ENCODE assay signal across 19 mouse cellular contexts in genomic region chr4:129139642-129140041, GRCm38 (mm10). TPM values are rescaled to one million over a fixed set of nuclear protein-coding genes. Genes with fewer than 3 reads are reported as not detected.
DNase-seq lines count a peak whose midpoint lies in the region; ATAC-seq and TF ChIP-seq lines count a peak whose summit lies in the region.
"Had no signal": no experiment of that assay in that cellular context is flagged by ENCODE, and none has a peak within 500 bp of the region (broad histone marks: within the 10 kb centered on the region; RNA-seq: fewer than 3 reads in every experiment).

No protein-coding gene starts in this region.

- no peak for TF ChIP-seq POLR2A in bone marrow, adult 2 months (IDR thresholded peaks at IDR 0.05; ENCODE audit: borderline replicate concordance, control insufficient read depth, low read depth, low read length)

- H3K9ac ChIP-seq in liver, embryonic 11.5 days (ENCODE audit: low read depth, low read length) = 0 out of 2 replicates have a peak overlapping the region, but pooled peaks have one; percentile 3
- H3K9ac ChIP-seq: heart, embryonic 15.5 days; hindbrain, embryonic 14.5 days had no signal

- peak; percentile 0 for DNase-seq in right cerebral cortex, adult 18-20 months
- DNase-seq in right cerebral cortex, postnatal 36 days (ENCODE audit: low spot score in 2 of 2) = no peak
- DNase-seq in liver, embryonic 11.5 days (ENCODE audit: low spot score) = no peak
- peak; percentile 63 to 74 for DNase-seq in spleen, postnatal 4 days (ENCODE audit: low spot score in 2 of 2)
- no peak for DNase-seq in kidney, postnatal 4 days
- DNase-seq in left cerebral cortex, postnatal 36 days (ENCODE audit: low spot score in 2 of 2) = no peak
- DNase-seq: cerebellum, adult 9-10 months; kidney, adult 2 months; lung, adult 2 months; right cerebral cortex, postnatal 25 days; thymus, adult 2 months had no signal

- peak overlapping the region; percentile 41 for H3K4me2 ChIP-seq in liver, embryonic 11.5 days
- H3K4me2 ChIP-seq: heart, embryonic 15.5 days; hindbrain, embryonic 14.5 days had no signal

- WGBS in bone marrow, adult 2 months = 40% methylated on average over 5 of the region's 5 CpGs
- 38% methylated on average over 5 of the region's 5 CpGs for WGBS in liver, embryonic 11.5 days

- peak overlapping the region; percentile 24; the same call in 1 of the 2 replicates for H3K27ac ChIP-seq in bone marrow, adult 2 months (ENCODE audit: control insufficient read depth, insufficient read depth, low read depth, low read length, poor library complexity)
- H3K27ac ChIP-seq in liver, embryonic 11.5 days (ENCODE audit: low read depth, low read length) = peak overlapping the region; percentile 53; the same call in 1 of the 2 replicates
- H3K27ac ChIP-seq: heart, embryonic 15.5 days; hindbrain, embryonic 14.5 days; layer of hippocampus, adult 2 months had no signal

- intact Hi-C loops in left cerebral cortex, postnatal 36 days (cut with DNase I) = loop anchor here (5.0 to 10.0 kb wide), 2 partner anchors 48 to 315 kb away; partner anchors contain the start of genes S100pbp and Yars

- no peak overlapping the region for H3K4me3 ChIP-seq in bone marrow, adult 2 months (replicated peaks; ENCODE audit: control insufficient read depth, low read depth, low read length)
- no peak overlapping the region for H3K4me3 ChIP-seq in liver, embryonic 11.5 days (ENCODE audit: low read depth, low read length)
- H3K4me3 ChIP-seq: heart, embryonic 15.5 days; layer of hippocampus, adult 2 months had no signal

- peaks cover 39% of the 10 kb centered on the region for H3K27me3 ChIP-seq in liver, embryonic 11.5 days (replicated peaks; ENCODE audit: control insufficient read depth, insufficient read depth, low read length)
- H3K27me3 ChIP-seq: Patski had no signal

- ATAC-seq in liver, embryonic 11.5 days (replicated peaks; ENCODE audit: low FRiP score) = peak; percentile 86
- ATAC-seq: Patski had no signal

- no peaks in the 10 kb centered on the region for H3K9me3 ChIP-seq in liver, embryonic 11.5 days (ENCODE audit: control insufficient read depth, low read length)
- H3K9me3 ChIP-seq: heart, embryonic 15.5 days had no signal

- no peaks in the 10 kb centered on the region; the same call in 1 of the 2 replicates for H3K4me1 ChIP-seq in bone marrow, adult 2 months (ENCODE audit: control insufficient read depth, insufficient read depth, low read length)
- peaks cover 47% of the 10 kb centered on the region for H3K4me1 ChIP-seq in liver, embryonic 11.5 days (replicated peaks; ENCODE audit: control insufficient read depth, insufficient read depth, low read length)

- no peaks in the 10 kb centered on the region for H3K36me3 ChIP-seq in liver, embryonic 11.5 days (ENCODE audit: control insufficient read depth, insufficient read depth, low read length)
- H3K36me3 ChIP-seq: heart, embryonic 15.5 days had no signal

- no peak for TF ChIP-seq CTCF in bone marrow, adult 2 months (IDR thresholded peaks at IDR 0.05; ENCODE audit: control insufficient read depth, insufficient read depth, low read length)

RNA-seq across cellular contexts. Expression of gene Fndc5, which starts 2.8 kb away (rescaled TPM):
- 2.7 TPM in 1 of 2 replicates, not detected in the other for polyA plus RNA-seq in bone marrow, adult 2 months (2011; ENCODE audit: insufficient read depth, insufficient read length, low replicate concordance, missing spikeins)
- 1.8 and 2.0 TPM in 2 replicates for polyA plus RNA-seq in liver, embryonic 11.5 days (2014; fragmentation: Nextera tagmentation; extraction: Ambion mirVana)
- total RNA-seq in left cerebral cortex, postnatal 36 days (2021) = 10 to 100 TPM; 56.9 to 73.3 TPM
- total RNA-seq: granulocyte monocyte progenitor cell, adult 5-6 weeks; neutrophil, adult 5-6 weeks had no signal
- polyA plus RNA-seq: Patski had no signal

RNA-seq across cellular contexts. Expression of gene Hpca, which starts 17.8 kb away (rescaled TPM):
- not detected in 2 replicates for polyA plus RNA-seq in bone marrow, adult 2 months (2011; ENCODE audit: insufficient read depth, insufficient read length, low replicate concordance, missing spikeins)
- polyA plus RNA-seq in liver, embryonic 11.5 days (2014; fragmentation: Nextera tagmentation; extraction: Ambion mirVana) = 3.1 and 4.4 TPM in 2 replicates
- total RNA-seq in left cerebral cortex, postnatal 36 days (2021) = 100 to 1,000 TPM; 656 to 793 TPM
- total RNA-seq: granulocyte monocyte progenitor cell, adult 5-6 weeks; neutrophil, adult 5-6 weeks had no signal
- polyA plus RNA-seq: lung, adult 2 months; Patski had no signal

RNA-seq across cellular contexts. Expression of gene Tmem54, which starts 34.3 kb away (rescaled TPM):
- polyA plus RNA-seq in bone marrow, adult 2 months (2011; ENCODE audit: insufficient read depth, insufficient read length, low replicate concordance, missing spikeins) = 1.8 TPM in 1 of 2 replicates, not detected in the other
- polyA plus RNA-seq in liver, embryonic 11.5 days (2014; fragmentation: Nextera tagmentation; extraction: Ambion mirVana) = 2.3 and 3.3 TPM in 2 replicates
- total RNA-seq in left cerebral cortex, postnatal 36 days (2021) = not detected
- total RNA-seq: granulocyte monocyte progenitor cell, adult 5-6 weeks; layer of hippocampus, adult 2 months; left cerebral cortex, postnatal 10 days; neutrophil, adult 5-6 weeks had no signal
- polyA plus RNA-seq: hindbrain, embryonic 14.5 days; Patski had no signal

RNA-seq across cellular contexts. Expression of gene S100pbp, which starts 49.9 kb away (rescaled TPM):
- polyA plus RNA-seq in bone marrow, adult 2 months (2011; ENCODE audit: insufficient read depth, insufficient read length, low replicate concordance, missing spikeins) = 8.5 and 9.4 TPM in 2 replicates
- polyA plus RNA-seq in liver, embryonic 11.5 days (2014; fragmentation: Nextera tagmentation; extraction: Ambion mirVana) = 17.2 and 18.9 TPM in 2 replicates
- total RNA-seq in left cerebral cortex, postnatal 36 days (2021) = 10 to 100 TPM; 33.9 to 36.0 TPM

RNA-seq across cellular contexts. Expression of gene Yars, which starts 49.9 kb away (rescaled TPM):
- 25.1 and 28.2 TPM in 2 replicates for polyA plus RNA-seq in bone marrow, adult 2 months (2011; ENCODE audit: insufficient read depth, insufficient read length, low replicate concordance, missing spikeins)
- polyA plus RNA-seq in liver, embryonic 11.5 days (2014; fragmentation: Nextera tagmentation; extraction: Ambion mirVana) = 129 TPM in 2 replicates
- total RNA-seq in left cerebral cortex, postnatal 36 days (2021) = 10 to 100 TPM; 89.6 to 93.2 TPM

Comparison
In these comparisons a context has a peak if more than half of its experiments do, and no peak if none do; other contexts are left out.
1. DNase-seq: peak in right cerebral cortex, adult 18-20 months (single experiment) and spleen, postnatal 4 days (2 of 2); none in right cerebral cortex, postnatal 36 days (0 of 2), liver, embryonic 11.5 days (single experiment), kidney, postnatal 4 days (0 of 2) and left cerebral cortex, postnatal 36 days (0 of 2).